Mouse (Mus musculus) thymus, adult 18-20 months (tissue): ENCODE measurements at regions not wholly inside any gene's neighbourhood (a gene's known extent, or its start where the extent isn't known, plus 50 kb on each side); places are given as distances from the start of the nearest gene placed in this dataset.
A peak's percentile ranks its signal among the peaks of the same experiment; 100 is the strongest.
"Not testable (repeated sequence)": the region's sequence is repeated elsewhere in the genome, so short reads cannot be mapped to it uniquely, and the experiment has no call there.

ENCODE experiments used
- DNase-seq, 2 experiments: peaks; one replicate each; pipeline ENCODE4 v3.0.0; 2022; ENCODE audit warnings: mixed read lengths in 2 of 2

GRCm38 (mm10) chr12:32434506-32435002 is 56.0 kb downstream of the Ccdc71l start:
- DNase-seq, result no peak

DNA sequence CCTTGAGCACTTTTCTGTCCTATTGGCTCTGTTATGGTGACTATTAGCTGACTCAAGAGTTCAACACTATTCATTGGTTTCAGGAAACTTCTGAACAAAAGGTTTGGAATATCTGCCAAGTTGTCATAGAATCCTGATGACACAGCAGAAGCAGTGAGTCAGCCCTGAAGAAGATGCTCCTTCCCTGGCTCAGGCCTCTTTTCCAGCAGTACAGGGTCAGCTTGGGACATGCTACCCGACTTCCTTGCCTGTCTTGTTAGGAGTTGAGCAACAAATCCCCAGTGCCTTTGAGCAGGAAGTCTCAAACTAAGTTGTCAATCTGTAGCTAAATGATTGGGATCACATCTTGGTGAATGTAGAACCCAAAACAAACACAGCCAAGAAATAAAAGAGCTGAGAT is 56.6 kb downstream of the Ccdc71l start:
- DNase-seq, result no peak

- DNase-seq, result no peak
Observed at GRCm38 (mm10) chr12:32438209-32438608, 59.7 kb downstream of the Ccdc71l start.

DNA sequence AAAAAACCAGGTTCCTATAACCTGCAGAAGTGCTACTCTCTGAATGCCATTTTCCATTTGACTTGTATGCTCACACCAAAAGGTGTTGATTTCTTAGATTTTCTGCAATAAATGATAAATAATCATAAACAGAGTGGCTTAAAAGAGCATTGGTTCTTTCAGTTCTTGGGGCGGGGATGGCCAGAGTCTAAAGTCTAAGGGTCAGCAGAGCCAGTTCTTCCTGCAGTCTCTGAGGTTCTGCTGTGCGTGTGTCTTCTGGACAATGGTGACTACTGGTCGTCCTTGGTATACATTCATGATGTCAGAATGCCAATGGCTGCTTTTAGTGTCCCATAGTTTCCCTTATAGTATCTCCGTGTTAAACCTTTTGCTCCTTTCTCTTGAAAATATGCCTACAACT is 66.3 kb downstream of the Ccdc71l start:
- DNase-seq, result no peak

GRCm38 (mm10) chr12:32445874-32446273 is 67.4 kb downstream of the Ccdc71l start:
- no peak for DNase-seq

DNA sequence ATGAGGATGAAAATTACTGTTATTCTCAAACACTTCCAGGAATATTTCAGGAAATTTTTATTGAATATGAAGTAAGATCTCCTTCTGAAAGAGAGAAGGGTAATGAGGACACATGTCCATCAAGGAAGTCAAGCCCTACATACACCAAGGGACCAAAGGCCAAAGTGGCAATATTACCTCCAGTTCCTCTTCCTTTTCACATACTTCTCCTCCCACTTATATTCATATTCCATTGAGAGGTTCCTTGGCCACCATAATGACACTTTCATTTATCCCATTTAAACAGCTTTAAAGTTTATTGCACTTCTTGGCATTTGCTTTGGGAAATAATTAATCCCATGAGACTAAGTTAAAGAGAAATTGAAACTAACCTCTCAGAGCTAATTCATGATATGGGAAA is 70.9 kb downstream of the Ccdc71l start:
- no peak for DNase-seq

- DNase-seq, result no peak
Observed at GRCm38 (mm10) chr12:32451226-32451625, 72.7 kb downstream of the Ccdc71l start.

DNA sequence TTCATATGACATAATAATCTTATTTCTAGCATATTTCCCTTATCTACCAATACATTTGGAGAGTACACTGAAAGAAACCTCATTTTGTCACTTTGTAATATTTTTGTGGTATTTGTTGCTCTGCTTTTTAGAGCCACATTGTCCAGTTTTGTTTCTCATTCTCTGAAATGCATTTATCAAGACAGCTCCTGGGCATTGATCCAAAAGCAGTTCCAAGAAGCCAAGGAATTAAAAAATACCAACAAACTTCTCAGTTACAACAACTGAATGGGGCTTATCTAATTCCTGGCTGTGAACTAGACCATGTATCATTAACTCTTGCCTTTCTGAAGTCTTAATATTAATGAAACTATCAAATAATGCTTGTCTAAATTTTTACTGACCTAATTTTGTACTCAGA is 76.3 kb downstream of the Ccdc71l start:
- DNase-seq, result no peak

DNA sequence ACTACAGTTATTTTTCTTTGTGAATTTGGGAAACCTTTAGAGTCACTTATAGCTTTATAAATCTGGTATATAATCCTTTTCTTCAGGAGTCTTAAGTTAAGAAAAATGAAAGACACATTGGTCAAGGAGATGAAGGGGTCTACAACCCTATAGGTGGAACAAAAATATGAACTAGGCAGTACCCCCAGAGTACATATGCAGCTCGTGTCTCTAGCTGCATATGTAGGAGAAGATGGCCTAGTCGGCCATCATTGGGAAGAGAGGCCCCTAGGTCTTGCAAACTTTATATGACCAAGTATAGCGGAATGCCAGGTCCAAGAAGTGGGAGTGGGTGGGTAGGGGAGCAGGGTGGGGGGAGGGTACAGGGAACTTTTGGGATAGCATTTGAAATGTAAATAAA is 76.7 kb downstream of the Ccdc71l start:
- DNase-seq, result not testable (repeated sequence)

GRCm38 (mm10) chr12:32455913-32456312 is 77.4 kb downstream of the Ccdc71l start:
- DNase-seq, result no peak

DNA sequence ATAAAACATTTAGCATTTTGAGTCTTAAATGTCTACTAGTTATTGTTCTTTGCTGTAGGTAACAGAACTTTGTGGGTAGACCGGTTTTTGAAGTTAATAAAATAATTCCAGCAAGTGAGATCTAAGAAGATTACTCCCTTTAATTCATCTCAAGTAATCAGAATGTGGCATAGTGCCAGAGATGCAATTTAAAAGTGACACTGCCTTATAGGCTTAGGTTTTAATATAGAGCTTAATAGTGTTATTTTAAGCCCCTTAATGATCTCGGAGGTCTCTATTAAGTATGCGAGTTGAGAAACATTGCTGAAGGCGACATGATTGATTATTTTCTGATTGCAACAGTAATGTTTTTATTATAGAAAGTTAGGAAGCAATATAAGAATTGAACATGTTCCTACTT is 78.3 kb downstream of the Ccdc71l start:
- DNase-seq, result no peak

- no peak for DNase-seq
Observed at GRCm38 (mm10) chr12:32458386-32458785, 79.9 kb downstream of the Ccdc71l start.

DNA sequence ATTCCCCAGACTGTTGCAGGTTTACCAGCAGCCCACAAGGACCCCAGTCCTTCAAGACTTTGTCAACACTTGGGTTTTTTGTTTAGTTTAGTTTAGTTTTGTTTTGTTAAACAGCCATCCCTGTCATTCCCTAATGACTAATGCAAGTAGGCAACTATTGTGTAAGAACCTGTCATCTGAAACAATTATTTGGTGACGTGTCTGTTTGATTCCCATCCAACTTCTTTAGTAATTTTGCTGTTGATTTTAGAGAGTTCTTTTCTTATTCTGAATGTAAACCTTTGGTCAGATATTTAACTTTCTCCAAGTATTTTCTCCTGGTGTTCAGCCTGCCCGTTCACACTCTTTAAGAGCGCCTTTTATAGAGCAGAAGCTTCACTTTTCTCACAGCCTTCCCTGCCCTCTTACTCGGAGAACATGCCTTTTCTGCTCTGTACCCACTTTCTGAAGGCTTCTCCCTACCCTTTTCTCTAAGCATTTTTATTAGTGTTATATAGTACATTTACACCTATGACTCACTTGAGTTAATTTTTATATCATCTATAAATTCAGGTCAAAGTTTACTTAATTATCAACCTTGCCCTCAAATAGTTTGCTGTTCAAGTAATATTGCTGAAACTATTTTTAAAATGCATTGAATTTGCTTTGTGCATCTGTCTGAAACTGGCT is 82.0 kb downstream of the Ccdc71l start:
- no peak for DNase-seq

GRCm38 (mm10) chr12:32465371-32465770 is 86.9 kb downstream of the Ccdc71l start:
- no peak for DNase-seq

GRCm38 (mm10) chr12:32469863-32470262 is 91.4 kb downstream of the Ccdc71l start:
- no peak for DNase-seq

GRCm38 (mm10) chr12:32479451-32479850 is 100.9 kb downstream of the Ccdc71l start:
- no peak for DNase-seq

DNA sequence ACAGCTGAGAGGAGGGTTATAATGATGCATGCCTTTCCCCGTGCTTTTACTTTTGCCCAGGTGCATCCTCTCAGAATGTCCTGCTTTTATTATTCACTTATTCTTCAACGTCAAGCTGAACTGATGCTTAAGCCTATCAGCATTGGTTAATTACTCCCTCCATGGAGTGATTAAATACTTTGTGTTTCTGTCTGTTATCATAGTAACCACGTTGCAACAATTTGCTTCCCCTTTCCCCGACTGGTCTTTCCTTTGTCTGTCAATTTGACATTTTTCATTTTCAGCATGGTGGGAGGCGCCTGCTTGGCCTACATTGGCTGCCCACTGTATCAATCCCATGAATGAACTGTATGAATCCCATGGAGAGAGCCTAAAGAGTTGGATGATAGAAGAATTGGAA is 101.8 kb downstream of the Ccdc71l start:
- DNase-seq, result no peak

DNA sequence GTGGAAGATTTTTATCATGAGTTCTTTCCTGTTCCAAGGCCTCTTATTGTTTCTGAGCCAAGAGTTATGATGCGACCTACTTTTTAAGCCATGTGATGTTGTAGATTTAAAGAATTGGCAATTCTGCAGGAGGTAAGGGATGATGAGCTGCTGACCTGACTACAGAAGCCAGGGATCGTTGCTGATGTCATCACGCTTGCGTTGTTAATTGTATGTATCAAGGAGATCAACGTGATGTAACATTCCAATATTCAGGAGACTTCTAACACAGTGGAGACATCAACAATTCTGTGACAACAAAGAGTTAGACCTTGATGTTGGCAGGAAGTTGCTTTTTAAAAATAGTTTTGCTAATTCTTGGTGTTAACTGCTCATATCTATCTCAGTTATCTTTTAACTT is 102.5 kb downstream of the Ccdc71l start:
- DNase-seq, result no peak

DNA sequence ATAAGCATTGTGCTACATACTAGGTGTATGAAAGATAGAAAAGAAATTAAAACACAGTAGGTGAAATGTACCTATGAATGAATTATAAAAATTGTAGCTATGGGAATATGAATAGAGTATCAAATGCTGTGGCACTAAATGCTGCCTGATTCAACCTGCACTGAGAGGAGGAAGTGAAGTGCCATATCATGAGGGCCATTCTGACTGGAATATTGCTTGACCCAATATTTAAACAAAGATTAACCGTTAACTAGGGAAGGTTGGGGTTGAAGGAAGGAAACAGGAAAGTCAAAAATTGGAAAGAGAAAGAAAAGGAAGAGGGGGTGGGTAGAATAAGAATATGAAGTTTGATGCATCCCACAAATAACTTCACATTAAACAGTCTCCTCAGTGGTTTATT is 103.8 kb downstream of the Ccdc71l start:
- DNase-seq, result no peak

DNA sequence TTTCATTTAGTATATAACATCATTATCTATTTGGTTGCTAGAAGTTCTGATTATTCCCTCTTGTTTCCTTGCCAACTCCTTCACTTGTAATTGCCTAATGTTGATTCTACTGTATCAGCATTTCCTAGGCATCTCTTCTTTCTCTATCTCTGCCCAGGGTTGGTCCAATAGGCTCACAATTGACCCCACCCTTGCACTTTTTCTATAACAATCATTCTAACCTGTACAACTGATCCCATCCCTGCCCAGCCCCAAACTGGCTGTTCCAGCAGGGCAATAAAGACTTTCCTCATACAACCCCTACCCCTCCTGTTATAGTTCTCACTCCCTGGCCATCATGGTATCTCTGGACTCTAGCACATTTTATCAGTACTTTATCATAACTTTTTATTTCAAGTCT is 104.3 kb downstream of the Ccdc71l start:
- DNase-seq, result no peak

- DNase-seq, result no peak
Observed at GRCm38 (mm10) chr12:32486246-32486645, 107.7 kb downstream of the Ccdc71l start.

GRCm38 (mm10) chr12:32486729-32487128 is 108.2 kb downstream of the Ccdc71l start:
- DNase-seq, result peak; percentile 21 to 38

- no peak for DNase-seq
Observed at GRCm38 (mm10) chr12:32487883-32488577, 109.5 kb downstream of the Ccdc71l start.

DNA sequence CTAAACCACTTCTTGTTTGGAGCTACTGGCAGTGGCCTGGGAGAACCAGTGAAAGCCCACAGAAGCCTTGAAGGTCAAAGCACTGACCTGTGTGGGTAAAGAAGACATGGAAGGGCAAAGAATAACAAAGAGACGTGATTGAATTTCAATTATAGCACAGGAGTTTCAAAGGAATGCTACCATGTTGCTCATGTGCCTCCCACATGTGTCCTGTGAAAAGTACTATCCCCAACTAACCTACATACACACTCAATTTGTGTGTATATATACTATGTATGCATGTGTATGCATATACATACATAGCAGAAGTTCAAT is 110.0 kb downstream of the Ccdc71l start:
- DNase-seq, result no peak
